Mouse (Mus musculus) heart, embryonic 12.5 days (tissue): ENCODE data around the gene Rin2. TPM values are rescaled to one million over a fixed set of nuclear protein-coding genes. Genes with fewer than 3 reads are reported as not detected.

ENCODE experiments used
- ATAC-seq: fragments of 200-750 bp; cut with Nextera tagmentation; 2 replicates; pipeline ENCODE4 v1.8.0; 2017; ENCODE audit warnings: moderate TSS enrichment, moderate library complexity; ENCODE audit not compliant: insufficient number of reproducible peaks, low FRiP score
- H3K27ac ChIP-seq: fragments of 300-500 bp; sonication (generic); 2 replicates; pipeline ENCODE4 v1.5.1; 2016; ENCODE audit warnings: mild to moderate bottlenecking, moderate library complexity; ENCODE audit not compliant: poor library complexity, severe bottlenecking
- H3K27me3 ChIP-seq: fragments of 300-500 bp; sonication (generic); replicated peaks from 2 replicates; pipeline ENCODE4 v1.6.1; 2016; ENCODE audit warnings: mild to moderate bottlenecking, moderate library complexity
- H3K36me3 ChIP-seq: fragments of 300-500 bp; sonication (generic); 2 replicates; pipeline ENCODE4 v1.6.1; 2016; ENCODE audit warnings: mild to moderate bottlenecking, moderate library complexity
- H3K4me1 ChIP-seq: fragments of 300-500 bp; sonication (generic); replicated peaks from 2 replicates; pipeline ENCODE4 v1.6.1; 2016; ENCODE audit warnings: mild to moderate bottlenecking
- H3K4me2 ChIP-seq: fragments of 300-500 bp; sonication (generic); 2 replicates; pipeline ENCODE4 v1.6.1; 2016; ENCODE audit warnings: mild to moderate bottlenecking, moderate library complexity
- H3K4me3 ChIP-seq: fragments of 300-500 bp; sonication (generic); 2 replicates; pipeline ENCODE4 v1.5.1; 2016; ENCODE audit warnings: mild to moderate bottlenecking
- H3K9ac ChIP-seq: fragments of 300-500 bp; sonication (generic); 2 replicates; pipeline ENCODE4 v1.6.1; 2016; ENCODE audit warnings: mild to moderate bottlenecking, moderate library complexity
- H3K9me3 ChIP-seq: fragments of 300-500 bp; sonication (generic); replicated peaks from 2 replicates; pipeline ENCODE4 v1.6.1; 2016; ENCODE audit warnings: mild to moderate bottlenecking, moderate library complexity
- whole genome bisulfite sequencing: fragments of 180-500 bp; shearing (Covaris S2); methylation state at CpG from one replicate; pipeline ENCODE4 v1.1.7; 2016; 5-methylcytosine and 5-hydroxymethylcytosine counted together
- polyA plus RNA-seq: library from polyadenylated mRNA; unstranded; fragments of >200 nt; fragmentation: Nextera tagmentation; extraction: Ambion mirVana; gene quantifications from 2 replicates; pipeline ENCODE4 v1.2.1, GENCODE M21; 2016

Rin2 gene
- polyA plus RNA-seq, 1 experiment from 2014 or later: 19.0 TPM

GRCm38 (mm10) chr2:145684151-145684550, 9.1 kb downstream of the Rin2 start:
- Histone ChIP-seq H3K36me3 (no peaks in the 10 kb centered on the region), H3K9ac (no peak overlapping the region), H3K4me1 (peaks cover 22% of the 10 kb centered on the region), H3K27ac (no peak overlapping the region), H3K4me2 (no peak overlapping the region), H3K27me3 (no peaks in the 10 kb centered on the region), H3K4me3 (no peak overlapping the region), H3K9me3 (no peaks in the 10 kb centered on the region)
- WGBS: 85% methylated on average over 1 of the region's 1 CpGs
- no peak for ATAC-seq

GRCm38 (mm10) chr2:145684891-145685290, 9.9 kb downstream of the Rin2 start:
- no peak overlapping the region for H3K4me3 ChIP-seq
- H3K9ac ChIP-seq: no peak overlapping the region
- no peaks in the 10 kb centered on the region for H3K27me3 ChIP-seq
- no peaks in the 10 kb centered on the region for H3K9me3 ChIP-seq
- H3K4me1 ChIP-seq: peaks cover 22% of the 10 kb centered on the region
- no peaks in the 10 kb centered on the region for H3K36me3 ChIP-seq
- no peak overlapping the region for H3K27ac ChIP-seq
- ATAC-seq: no peak
- no peak overlapping the region for H3K4me2 ChIP-seq
- WGBS: 70% methylated on average over 8 of the region's 8 CpGs

GRCm38 (mm10) chr2:145686017-145686416, 11.0 kb downstream of the Rin2 start:
- H3K9me3 ChIP-seq: no peaks in the 10 kb centered on the region
- H3K4me2 ChIP-seq: no peak overlapping the region
- ATAC-seq: no peak
- 77% methylated on average over 4 of the region's 4 CpGs for WGBS
- peaks cover 24% of the 10 kb centered on the region for H3K4me1 ChIP-seq
- H3K4me3 ChIP-seq: no peak overlapping the region
- no peaks in the 10 kb centered on the region for H3K27me3 ChIP-seq
- no peak overlapping the region for H3K27ac ChIP-seq
- no peak overlapping the region for H3K9ac ChIP-seq
- no peaks in the 10 kb centered on the region for H3K36me3 ChIP-seq

- Histone ChIP-seq H3K27ac (no peak overlapping the region), H3K4me3 (no peak overlapping the region), H3K9me3 (no peaks in the 10 kb centered on the region), H3K4me1 (peaks cover 9% of the 10 kb centered on the region), H3K4me2 (no peak overlapping the region), H3K9ac (no peak overlapping the region), H3K36me3 (no peaks in the 10 kb centered on the region), H3K27me3 (no peaks in the 10 kb centered on the region)
- 78% methylated on average over 10 of the region's 10 CpGs for WGBS
- ATAC-seq: no peak
Observed at GRCm38 (mm10) chr2:145691367-145692009, 16.5 kb downstream of the Rin2 start.

GRCm38 (mm10) chr2:145697160-145697559, 22.1 kb downstream of the Rin2 start:
- Histone ChIP-seq H3K9ac (no peak overlapping the region), H3K27me3 (no peaks in the 10 kb centered on the region), H3K4me1 (no peaks in the 10 kb centered on the region), H3K4me2 (no peak overlapping the region), H3K9me3 (no peaks in the 10 kb centered on the region), H3K27ac (no peak overlapping the region), H3K4me3 (no peak overlapping the region), H3K36me3 (no peaks in the 10 kb centered on the region)
- 78% methylated on average over 6 of the region's 6 CpGs for WGBS
- no peak for ATAC-seq

- H3K9ac ChIP-seq: no peak overlapping the region
- ATAC-seq: no peak
- H3K4me2 ChIP-seq: no peak overlapping the region
- H3K27ac ChIP-seq: no peak overlapping the region
- H3K36me3 ChIP-seq: no peaks in the 10 kb centered on the region
- H3K4me1 ChIP-seq: no peaks in the 10 kb centered on the region
- H3K9me3 ChIP-seq: no peaks in the 10 kb centered on the region
- WGBS: 31% methylated on average over 6 of the region's 6 CpGs
- H3K4me3 ChIP-seq: no peak overlapping the region
- H3K27me3 ChIP-seq: no peaks in the 10 kb centered on the region
Observed at GRCm38 (mm10) chr2:145699414-145700071, 24.5 kb downstream of the Rin2 start.

GRCm38 (mm10) chr2:145700237-145700985, 25.4 kb downstream of the Rin2 start:
- Histone ChIP-seq H3K4me1 (no peaks in the 10 kb centered on the region), H3K9me3 (no peaks in the 10 kb centered on the region), H3K9ac (no peak overlapping the region), H3K4me2 (no peak overlapping the region), H3K36me3 (no peaks in the 10 kb centered on the region), H3K27me3 (no peaks in the 10 kb centered on the region), H3K27ac (no peak overlapping the region), H3K4me3 (no peak overlapping the region)
- ATAC-seq: no peak
- 65% methylated on average over 8 of the region's 8 CpGs for WGBS

- no peak overlapping the region for H3K27ac ChIP-seq
- H3K4me2 ChIP-seq: no peak overlapping the region
- no peak overlapping the region for H3K9ac ChIP-seq
- H3K4me3 ChIP-seq: no peak overlapping the region
- no peak for ATAC-seq
- H3K27me3 ChIP-seq: no peaks in the 10 kb centered on the region
- WGBS: 75% methylated on average over 12 of the region's 12 CpGs
- no peaks in the 10 kb centered on the region for H3K9me3 ChIP-seq
- H3K4me1 ChIP-seq: no peaks in the 10 kb centered on the region
- H3K36me3 ChIP-seq: no peaks in the 10 kb centered on the region
Observed at GRCm38 (mm10) chr2:145701605-145702335, 26.8 kb downstream of the Rin2 start.

- Histone ChIP-seq H3K27ac (no peak overlapping the region), H3K4me1 (no peaks in the 10 kb centered on the region), H3K9ac (no peak overlapping the region), H3K9me3 (no peaks in the 10 kb centered on the region), H3K36me3 (no peaks in the 10 kb centered on the region), H3K4me3 (no peak overlapping the region), H3K4me2 (no peak overlapping the region), H3K27me3 (no peaks in the 10 kb centered on the region)
- 65% methylated on average over 7 of the region's 7 CpGs for WGBS
- no peak for ATAC-seq
Observed at GRCm38 (mm10) chr2:145704738-145705137, 29.7 kb downstream of the Rin2 start.

GRCm38 (mm10) chr2:145709727-145710389, 34.8 kb downstream of the Rin2 start:
- Histone ChIP-seq H3K4me1 (0 out of 2 replicates have a peak, but pooled peaks cover 8% of the 10 kb centered on the region), H3K36me3 (peaks cover 13% of the 10 kb centered on the region), H3K4me2 (no peak overlapping the region), H3K27ac (no peak overlapping the region), H3K4me3 (no peak overlapping the region), H3K9ac (no peak overlapping the region), H3K27me3 (no peaks in the 10 kb centered on the region), H3K9me3 (no peaks in the 10 kb centered on the region)
- WGBS: 75% methylated on average over 11 of the region's 11 CpGs
- no peak for ATAC-seq
